Mouse (Mus musculus) cortical plate, adult 2 months (tissue): ENCODE data around the gene Gm10663.

Source experiments
- CTCF ChIP-seq: fragments of 200-500 bp; IDR thresholded peaks from 2 replicates; pipeline ENCODE4 v1.5.1; 2011; ENCODE audit warnings: mild to moderate bottlenecking, control low read depth, low read length; ENCODE audit not compliant: insufficient read depth; ENCODE audit errors: extremely low read depth
- POLR2A ChIP-seq: fragments of 200-500 bp; IDR thresholded peaks from 2 replicates; pipeline ENCODE4 v1.6.1; 2011; ENCODE audit warnings: mild to moderate bottlenecking, low read length, control low read depth; ENCODE audit not compliant: insufficient read depth; ENCODE audit errors: extremely low read depth

- no peak for TF ChIP-seq CTCF
- no peak for TF ChIP-seq POLR2A
Observed at GRCm38 (mm10) chr8:65099735-65100134, 24.9 kb downstream of the Gm10663 start.
